Mouse (Mus musculus) forebrain, embryonic 14.5 days (tissue): ENCODE results near the gene Inpp5a. TPM values are rescaled to one million over a fixed set of nuclear protein-coding genes. Genes with fewer than 3 reads are reported as not detected.

Experiments used
- ATAC-seq: fragments of 200-750 bp; cut with Nextera tagmentation; 2 replicates; pipeline ENCODE4 v1.8.0; 2017; ENCODE audit warnings: mild to moderate bottlenecking, moderate library complexity
- DNase-seq: peaks from one replicate; pipeline ENCODE4 v3.0.0-alpha.2; 2015; ENCODE audit warnings: low spot score
- H3K27ac ChIP-seq: fragments of 300-500 bp; sonication (generic); 2 replicates; pipeline ENCODE4 v1.5.1; 2014; ENCODE audit warnings: low read depth, mild to moderate bottlenecking, control low read depth, low read length, moderate library complexity
- H3K27me3 ChIP-seq: fragments of 300-500 bp; sonication (generic); replicated peaks from 2 replicates; pipeline ENCODE4 v1.6.1; 2014; ENCODE audit warnings: low read length, control low read depth, mixed read lengths; ENCODE audit not compliant: control insufficient read depth, insufficient read depth
- H3K36me3 ChIP-seq: fragments of 300-500 bp; sonication (generic); 2 replicates; pipeline ENCODE4 v1.6.1; 2014; ENCODE audit warnings: low read length, control low read depth; ENCODE audit not compliant: control insufficient read depth, insufficient read depth
- H3K4me1 ChIP-seq: fragments of 300-500 bp; sonication (generic); 2 replicates; pipeline ENCODE4 v1.6.1; 2014; ENCODE audit warnings: antibody characterized with exemption, low read length, control low read depth; ENCODE audit not compliant: control insufficient read depth, insufficient read depth
- H3K4me2 ChIP-seq: fragments of 300-500 bp; sonication (generic); 2 replicates; pipeline ENCODE4 v1.6.1; 2014; ENCODE audit warnings: mild to moderate bottlenecking, control low read depth, low read length
- H3K4me3 ChIP-seq: fragments of 300-500 bp; sonication (generic); 2 replicates; pipeline ENCODE4 v1.5.1; 2014; ENCODE audit warnings: low read depth, low read length, control low read depth
- H3K9ac ChIP-seq: fragments of 300-500 bp; sonication (generic); 2 replicates; pipeline ENCODE4 v1.6.1; 2014; ENCODE audit warnings: mild to moderate bottlenecking, low read length, control low read depth, moderate library complexity
- H3K9me3 ChIP-seq: fragments of 300-500 bp; sonication (generic); replicated peaks from 2 replicates; pipeline ENCODE4 v1.6.1; 2016; ENCODE audit warnings: low read length, control low read depth, mixed read lengths; ENCODE audit not compliant: control insufficient read depth
- WGBS: fragments of 180-500 bp; shearing (Covaris S2); extraction: QIAGEN DNeasy Blood & Tissue Kit; methylation state at CpG from one replicate; pipeline ENCODE4 v1.1.7; 2014; 5-methylcytosine and 5-hydroxymethylcytosine counted together
- polyA plus RNA-seq: library from polyadenylated mRNA; unstranded; fragments of >200 nt; fragmentation: Nextera tagmentation; extraction: Ambion mirVana; gene quantifications from 2 replicates; pipeline ENCODE4 v1.2.1, GENCODE M21; 2014

Inpp5a gene
- polyA plus RNA-seq, 1 experiment from 2014 or later: 13.0 TPM

DNA sequence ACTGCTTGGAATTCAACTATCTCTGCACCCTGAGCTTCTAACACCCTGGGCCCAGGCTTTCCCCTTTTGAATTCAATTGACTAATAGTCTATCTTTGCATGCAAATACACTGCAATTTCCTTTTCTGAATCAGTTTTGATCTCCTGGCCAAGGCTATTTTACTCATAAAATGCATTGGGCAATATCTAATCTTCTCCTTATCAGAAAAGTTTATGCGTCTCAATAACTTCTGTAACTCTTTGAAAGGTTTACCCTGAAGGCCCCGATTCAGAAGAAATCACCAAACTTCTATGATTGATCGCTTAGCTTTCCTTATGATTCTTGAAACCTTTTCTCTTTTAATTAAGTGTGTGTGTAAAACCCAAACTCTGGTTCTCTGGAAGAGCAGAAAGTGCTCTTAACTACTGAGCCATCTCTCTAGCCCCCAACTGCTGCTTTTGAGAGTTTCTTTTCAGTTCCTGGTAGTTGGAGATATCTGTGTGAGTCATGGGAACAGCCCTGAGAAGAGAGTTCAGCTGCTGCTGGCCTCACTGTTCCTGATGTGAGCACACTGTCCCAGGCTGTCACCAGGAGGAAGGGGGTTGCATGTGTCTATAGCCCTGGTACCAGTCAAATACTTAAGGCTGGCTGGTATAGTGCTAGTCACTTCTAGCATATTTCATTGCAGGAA lies 27.9 kb upstream of the Inpp5a start:
- Histone ChIP-seq H3K4me1 (peaks cover 18% of the 10 kb centered on the region), H3K4me2 (no peak overlapping the region), H3K4me3 (no peak overlapping the region), H3K36me3 (no peaks in the 10 kb centered on the region), H3K9me3 (no peaks in the 10 kb centered on the region), H3K27me3 (no peaks in the 10 kb centered on the region), H3K27ac (no peak overlapping the region), H3K9ac (no peak overlapping the region)
- DNase-seq: no peak
- WGBS: 96% methylated on average over 3 of the region's 3 CpGs
- no peak for ATAC-seq

GRCm38 (mm10) chr7:139361799-139362198 lies 27.1 kb upstream of the Inpp5a start:
- ATAC-seq (no peak), DNase-seq (no peak)
- H3K27me3 ChIP-seq: no peaks in the 10 kb centered on the region
- H3K9me3 ChIP-seq: no peaks in the 10 kb centered on the region
- H3K4me1 ChIP-seq: peaks cover 18% of the 10 kb centered on the region
- no peak overlapping the region for H3K4me3 ChIP-seq
- no peak overlapping the region for H3K27ac ChIP-seq
- no peak overlapping the region for H3K9ac ChIP-seq
- no peak overlapping the region for H3K4me2 ChIP-seq
- H3K36me3 ChIP-seq: no peaks in the 10 kb centered on the region
- WGBS: 89% methylated on average over 5 of the region's 5 CpGs

- 90% methylated on average over 3 of the region's 3 CpGs for WGBS
- Histone ChIP-seq H3K4me1 (peaks cover 18% of the 10 kb centered on the region), H3K4me3 (no peak overlapping the region), H3K4me2 (no peak overlapping the region), H3K27me3 (no peaks in the 10 kb centered on the region), H3K9me3 (no peaks in the 10 kb centered on the region), H3K27ac (no peak overlapping the region), H3K36me3 (no peaks in the 10 kb centered on the region), H3K9ac (no peak overlapping the region)
- ATAC-seq (no peak), DNase-seq (peak; percentile 14)
Measured at GRCm38 (mm10) chr7:139362514-139362913, 26.4 kb upstream of the Inpp5a start.

GRCm38 (mm10) chr7:139363281-139364004 lies 25.5 kb upstream of the Inpp5a start:
- Histone ChIP-seq H3K9ac (peak overlapping the region; percentile 14; the same call in 1 of the 2 replicates), H3K27me3 (no peaks in the 10 kb centered on the region), H3K4me2 (peak overlapping the region; percentile 26), H3K9me3 (no peaks in the 10 kb centered on the region), H3K4me1 (peaks cover 18% of the 10 kb centered on the region), H3K27ac (peak overlapping the region; percentile 52; the same call in 1 of the 2 replicates), H3K36me3 (no peaks in the 10 kb centered on the region), H3K4me3 (no peak overlapping the region)
- 59% methylated on average over 13 of the region's 13 CpGs for WGBS
- peak; percentile 57 for ATAC-seq
- DNase-seq: peak; percentile 8

DNA sequence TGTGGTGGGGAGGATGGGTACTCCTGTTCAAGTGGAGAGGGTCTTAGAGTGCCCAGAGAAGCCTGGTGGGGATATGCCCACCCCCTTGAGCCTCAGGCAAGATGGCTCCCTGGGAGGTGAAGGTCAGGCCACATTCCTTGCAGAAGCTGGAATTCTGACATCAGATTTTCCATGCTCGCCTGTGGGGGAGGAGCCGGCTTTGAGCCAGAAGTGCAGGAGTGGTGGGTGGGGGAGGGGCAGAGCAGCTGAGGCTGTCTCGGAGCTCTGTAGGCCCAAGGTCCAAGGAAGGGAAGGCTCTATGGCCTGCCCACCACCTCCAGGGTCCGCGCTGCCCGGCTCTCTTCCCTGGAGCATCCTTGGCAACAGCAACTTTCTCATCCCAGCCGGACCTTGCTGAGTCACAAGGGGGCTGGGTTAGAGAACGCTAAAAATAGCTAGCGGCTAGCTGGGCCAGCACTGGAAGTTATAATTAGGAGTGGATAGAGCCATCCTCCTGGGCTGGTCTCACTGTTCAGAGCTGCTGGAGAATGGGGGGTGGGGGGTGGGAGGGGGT lies 24.8 kb upstream of the Inpp5a start:
- 9% methylated on average over 9 of the region's 9 CpGs for WGBS
- DNase-seq: peak; percentile 72

DNA sequence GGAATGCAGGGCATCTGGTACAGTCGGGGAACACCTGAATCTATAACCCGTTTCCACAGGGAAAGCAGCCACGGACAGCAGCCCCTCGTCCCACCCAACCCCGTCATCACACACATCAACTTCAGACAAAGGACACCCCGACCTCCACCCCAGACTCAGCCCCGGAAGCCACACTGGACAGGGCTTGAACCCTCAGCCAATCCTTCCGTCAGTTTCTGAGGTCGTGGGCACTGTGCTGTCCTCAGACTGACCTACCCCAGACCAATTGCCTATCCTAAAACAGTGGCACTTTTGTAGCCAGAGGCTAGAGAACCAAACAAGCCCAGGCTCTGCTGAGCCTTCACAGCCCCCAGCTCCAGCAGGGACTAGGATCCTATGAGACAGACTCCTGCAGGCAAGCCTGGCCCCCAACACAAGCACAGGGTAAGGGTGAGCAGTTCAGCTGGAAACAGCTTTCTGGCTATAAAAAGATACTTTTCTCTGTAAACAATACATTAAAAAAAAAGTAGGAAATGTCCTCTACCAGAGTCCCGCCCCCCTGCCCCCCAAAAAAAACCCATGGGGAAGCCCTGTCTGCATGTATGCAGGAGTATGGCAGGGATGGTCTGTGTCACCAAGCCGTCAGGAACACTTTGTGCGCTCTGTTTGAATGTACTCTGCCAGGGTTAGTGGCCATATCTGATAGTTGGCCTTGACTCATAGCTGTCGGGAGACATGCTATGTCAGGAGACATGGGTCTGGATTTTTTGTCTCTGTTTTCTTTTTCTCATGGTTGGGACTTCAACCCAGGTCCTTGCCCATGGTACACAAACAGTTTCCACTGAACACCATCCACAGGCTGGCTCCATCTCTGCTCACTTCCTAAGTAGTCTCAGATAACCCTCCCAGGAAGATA lies 23.7 kb upstream of the Inpp5a start:
- Histone ChIP-seq H3K27ac (no peak overlapping the region), H3K4me2 (no peak overlapping the region), H3K27me3 (no peaks in the 10 kb centered on the region), H3K9me3 (no peaks in the 10 kb centered on the region), H3K36me3 (no peaks in the 10 kb centered on the region), H3K4me3 (no peak overlapping the region), H3K4me1 (peaks cover 18% of the 10 kb centered on the region), H3K9ac (no peak overlapping the region)
- WGBS: 90% methylated on average over 13 of the region's 13 CpGs
- DNase-seq (no peak), ATAC-seq (no peak)

More for the DNA sequence above, 24.8 kb upstream of the Inpp5a start:
- peak; percentile 79 for ATAC-seq
- Histone ChIP-seq H3K4me1 (peaks cover 18% of the 10 kb centered on the region), H3K9me3 (no peaks in the 10 kb centered on the region), H3K27ac (peak overlapping the region; percentile 33; the same call in 1 of the 2 replicates), H3K4me3 (no peak overlapping the region), H3K27me3 (no peaks in the 10 kb centered on the region), H3K9ac (peak overlapping the region; percentile 14; the same call in 1 of the 2 replicates), H3K36me3 (no peaks in the 10 kb centered on the region), H3K4me2 (peak overlapping the region; percentile 26)

DNA sequence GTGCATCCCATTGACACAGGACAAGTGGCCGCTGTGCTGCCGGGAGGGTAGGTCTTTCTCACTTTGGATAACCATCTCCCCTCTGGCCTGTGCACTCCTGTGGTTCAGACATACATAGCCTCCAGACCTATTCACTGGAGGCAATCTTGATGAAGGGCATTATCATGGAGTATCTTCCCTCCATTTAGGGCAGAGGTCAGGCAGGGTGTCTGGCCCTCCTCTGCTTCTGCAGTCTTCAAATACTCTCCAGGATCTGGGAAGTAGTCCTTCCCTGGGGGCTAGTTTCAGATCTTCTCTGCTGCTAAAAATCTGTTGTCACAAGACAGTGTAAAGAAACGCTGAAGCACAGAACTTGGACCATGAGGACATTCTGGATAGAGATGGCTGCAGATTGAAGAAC lies 22.8 kb upstream of the Inpp5a start:
- Histone ChIP-seq H3K4me2 (no peak overlapping the region), H3K36me3 (no peaks in the 10 kb centered on the region), H3K4me3 (no peak overlapping the region), H3K9ac (no peak overlapping the region), H3K4me1 (peaks cover 18% of the 10 kb centered on the region), H3K27me3 (no peaks in the 10 kb centered on the region), H3K9me3 (no peaks in the 10 kb centered on the region), H3K27ac (no peak overlapping the region)
- ATAC-seq: no peak
- DNase-seq: no peak
- WGBS: 93% methylated on average over 3 of the region's 3 CpGs

GRCm38 (mm10) chr7:139366549-139366948 lies 22.4 kb upstream of the Inpp5a start:
- Histone ChIP-seq H3K9me3 (no peaks in the 10 kb centered on the region), H3K4me3 (no peak overlapping the region), H3K27me3 (no peaks in the 10 kb centered on the region), H3K9ac (no peak overlapping the region), H3K4me2 (no peak overlapping the region), H3K36me3 (no peaks in the 10 kb centered on the region), H3K4me1 (peaks cover 18% of the 10 kb centered on the region), H3K27ac (no peak overlapping the region)
- WGBS: 72% methylated on average over 4 of the region's 4 CpGs
- DNase-seq (no peak), ATAC-seq (no peak)
